Mouse (Mus musculus): Measurements from ENCODE around the gene Hist1h3e. TPM values are rescaled to one million over a fixed set of nuclear protein-coding genes. Genes with fewer than 3 reads are reported as not detected.
"Not testable (repeated sequence)": the region's sequence is repeated elsewhere in the genome, so short reads cannot be mapped to it uniquely, and the experiment has no call there.

Hist1h3e gene
- polyA plus RNA-seq, 1 experiment from 2014 or later, result 2.8 TPM

GRCm38 (mm10) chr13:23551931-23552914 is 9.9 kb downstream of the Hist1h3e start:
- Histone ChIP-seq H3K9me3 (no peaks in the 10 kb centered on the region), H3K27me3 (no peaks in the 10 kb centered on the region), H3K4me1 (replicated peaks) (peaks cover 32% of the 10 kb centered on the region), H3K27ac (peak overlapping the region; percentile 92), H3K4me2 (peak overlapping the region; percentile 64), H3K4me3 (peak overlapping the region; percentile 46), H3K9ac (peak overlapping the region; percentile 69; the same call in 1 of the 2 replicates), H3K36me3 (no peaks in the 10 kb centered on the region)
- WGBS, result 53% methylated on average over 8 of the region's 8 CpGs
- no peak for ATAC-seq (ENCODE audit: low FRiP score)

DNA sequence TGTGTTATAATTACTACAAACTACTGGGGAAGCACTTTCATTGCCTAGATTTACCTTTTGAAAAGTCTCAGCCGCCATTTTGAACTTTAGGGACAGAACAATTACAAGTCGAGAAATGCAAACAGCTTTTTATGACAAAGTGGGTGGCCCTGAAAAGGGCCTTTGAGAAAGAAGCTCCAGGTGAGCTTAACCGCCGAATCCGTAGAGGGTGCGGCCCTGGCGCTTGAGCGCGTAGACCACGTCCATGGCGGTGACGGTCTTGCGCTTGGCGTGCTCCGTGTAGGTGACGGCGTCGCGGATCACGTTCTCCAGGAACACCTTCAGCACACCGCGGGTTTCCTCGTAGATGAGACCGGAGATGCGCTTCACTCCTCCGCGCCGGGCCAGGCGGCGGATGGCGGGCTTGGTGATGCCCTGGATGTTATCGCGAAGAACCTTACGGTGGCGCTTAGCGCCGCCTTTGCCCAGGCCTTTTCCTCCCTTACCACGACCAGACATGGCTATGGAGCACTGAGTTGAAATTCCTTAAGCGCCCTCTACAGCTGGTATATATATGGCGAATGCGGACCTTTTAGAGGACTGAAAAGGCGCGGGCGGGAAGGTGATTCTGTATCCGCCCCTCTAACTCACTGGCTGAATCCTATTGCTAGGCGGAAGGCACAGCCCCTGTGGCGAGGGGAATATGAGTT is 10.9 kb downstream of the Hist1h3e start, which contains the start of gene Hist1h4f:
Hist1h4f (minus strand) TSS at position 503 of the 689 bp plus-strand sequence.
- not testable (repeated sequence) for H3K36me3 ChIP-seq, H3K27me3 ChIP-seq, H3K9me3 ChIP-seq
- peak within 1 kb of the TSS; percentile 46 for H3K4me3 ChIP-seq
- peak within 1 kb of the TSS; percentile 92 for H3K27ac ChIP-seq
- WGBS, result under 1% methylated on average over 47 of the region's 47 CpGs
- H3K4me1 ChIP-seq (replicated peaks), result peaks cover 28% of the 10 kb centered on the region
- H3K4me2 ChIP-seq, result peak within 1 kb of the TSS; percentile 64
- H3K9ac ChIP-seq, result peak within 1 kb of the TSS; percentile 69
- peak; percentile 92 for ATAC-seq (ENCODE audit: low FRiP score)

DNA sequence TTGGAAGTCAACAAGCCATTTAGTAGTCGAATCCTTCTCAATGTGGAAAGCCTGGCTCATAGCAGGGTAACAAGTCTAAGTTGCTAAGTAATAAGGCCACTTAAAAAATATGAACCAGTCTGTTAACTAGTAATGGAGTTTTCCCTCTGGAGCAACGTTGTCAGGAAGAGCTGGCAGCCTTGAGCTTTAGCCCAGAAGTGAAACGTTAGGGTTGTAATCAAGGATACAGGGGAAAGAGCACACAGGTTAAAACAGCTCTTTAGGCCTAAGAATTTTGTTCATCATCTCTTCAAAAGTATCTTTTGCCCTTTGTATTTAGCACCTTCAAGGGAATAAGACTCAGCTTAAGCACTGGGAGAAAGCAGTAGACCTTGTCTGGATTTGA is 11.4 kb downstream of the Hist1h3e start:
- H3K4me2 ChIP-seq, result peak overlapping the region; percentile 64
- 7% methylated on average over 3 of the region's 3 CpGs for WGBS
- H3K9ac ChIP-seq, result peak overlapping the region; percentile 69

DNA sequence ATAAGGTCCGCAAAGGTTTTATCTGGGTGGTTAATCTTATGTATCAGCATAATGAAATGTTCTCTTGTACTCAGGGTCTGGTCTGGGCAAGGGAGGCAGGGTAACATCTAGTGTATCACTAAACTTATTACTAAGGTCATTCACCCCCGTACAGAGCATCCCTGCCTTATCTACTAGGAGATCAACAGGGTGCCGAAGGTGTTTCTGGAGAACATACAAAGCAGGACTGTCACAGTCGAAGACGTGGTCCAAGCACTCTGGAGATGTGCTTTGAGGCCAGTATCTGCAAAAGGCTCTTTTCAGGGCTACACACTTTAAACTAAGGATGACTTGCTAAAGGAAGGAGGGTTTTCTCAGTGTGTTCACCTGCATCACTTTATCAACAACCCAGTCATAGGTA is 15.5 kb downstream of the Hist1h3e start:
- Histone ChIP-seq H3K36me3 (no peaks in the 10 kb centered on the region), H3K4me1 (replicated peaks) (peaks cover 16% of the 10 kb centered on the region), H3K9me3 (no peaks in the 10 kb centered on the region), H3K27ac (no peak overlapping the region), H3K27me3 (no peaks in the 10 kb centered on the region), H3K9ac (no peak overlapping the region), H3K4me2 (no peak overlapping the region), H3K4me3 (no peak overlapping the region)
- ATAC-seq (ENCODE audit: low FRiP score), result no peak
- WGBS, result 80% methylated on average over 5 of the region's 5 CpGs

More for the DNA sequence above, 11.4 kb downstream of the Hist1h3e start:
- Histone ChIP-seq H3K27me3 (no peaks in the 10 kb centered on the region), H3K4me3 (peak overlapping the region; percentile 46), H3K4me1 (replicated peaks) (peaks cover 28% of the 10 kb centered on the region), H3K9me3 (no peaks in the 10 kb centered on the region), H3K36me3 (no peaks in the 10 kb centered on the region), H3K27ac (peak overlapping the region; percentile 92)
- no peak for ATAC-seq (ENCODE audit: low FRiP score)

DNA sequence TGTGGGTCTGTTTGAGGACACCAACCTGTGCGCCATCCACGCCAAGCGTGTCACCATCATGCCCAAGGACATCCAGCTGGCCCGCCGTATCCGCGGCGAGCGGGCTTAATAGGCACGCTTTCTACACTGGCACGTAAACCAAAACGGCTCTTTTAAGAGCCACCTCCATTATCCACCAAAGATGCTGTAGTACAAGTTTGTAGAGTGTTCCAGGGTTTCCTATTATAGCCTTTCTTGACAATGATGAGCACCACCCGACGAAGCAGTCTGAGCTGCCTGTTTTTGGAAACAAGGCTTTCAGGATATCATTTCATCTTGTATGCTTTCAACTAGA is 17.4 kb downstream of the Hist1h3e start:
- Histone ChIP-seq H3K27ac (peak overlapping the region; percentile 93), H3K4me3 (peak overlapping the region; percentile 49), H3K4me2 (peak overlapping the region; percentile 68), H3K9ac (peak overlapping the region; percentile 73)
- H3K36me3 ChIP-seq; H3K4me1 ChIP-seq (replicated peaks); H3K27me3 ChIP-seq; ATAC-seq (ENCODE audit: low FRiP score); H3K9me3 ChIP-seq: not testable (repeated sequence)
- 0% methylated on average over 13 of the region's 14 CpGs for WGBS

DNA sequence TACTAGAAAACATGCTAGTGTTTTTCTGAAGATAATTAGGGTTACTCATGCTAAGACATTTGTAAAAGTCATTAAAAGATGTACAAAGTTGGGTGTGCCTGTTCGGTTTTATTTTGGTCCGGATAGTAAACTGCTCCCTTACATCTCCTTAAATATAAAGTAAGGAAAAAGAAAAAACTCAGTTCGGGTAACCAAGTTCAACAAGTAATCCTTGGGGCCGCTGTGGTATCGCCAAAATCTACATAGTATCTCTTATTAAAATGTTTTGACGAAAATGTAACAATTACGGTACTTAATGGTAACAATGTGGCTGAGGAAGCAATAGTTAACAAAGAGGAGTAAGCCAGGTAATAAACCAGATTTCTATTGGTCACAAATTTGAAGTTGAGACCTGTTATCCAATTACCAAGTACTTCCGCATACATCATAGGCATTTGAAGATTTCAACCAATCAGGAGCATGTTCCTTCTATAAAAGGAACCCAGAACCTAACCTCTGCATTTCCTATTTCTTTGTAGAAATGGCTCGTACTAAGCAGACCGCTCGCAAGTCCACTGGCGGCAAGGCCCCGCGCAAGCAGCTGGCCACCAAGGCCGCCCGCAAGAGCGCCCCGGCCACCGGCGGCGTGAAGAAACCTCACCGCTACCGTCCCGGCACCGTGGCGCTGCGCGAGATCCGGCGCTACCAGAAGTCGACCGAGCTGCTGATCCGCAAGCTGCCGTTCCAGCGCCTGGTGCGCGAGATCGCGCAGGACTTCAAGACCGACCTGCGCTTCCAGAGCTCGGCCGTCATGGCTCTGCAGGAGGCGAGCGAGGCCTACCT is 18.0 kb downstream of the Hist1h3e start, which contains the start of gene Hist1h3f:
Hist1h3f (plus strand) TSS at position 88 of the 822 bp plus-strand sequence.
- under 1% methylated on average over 28 of the region's 45 CpGs for WGBS
- no peaks in the 10 kb centered on the region for H3K36me3 ChIP-seq

GRCm38 (mm10) chr13:23542999-23543607 is 19.1 kb downstream of the Hist1h3e start, which contains the start of gene Hist1h2bh:
TSS of gene Hist1h2bh (minus strand) at chr13:23543392.
- peak; percentile 89 for ATAC-seq (ENCODE audit: low FRiP score)
- H3K4me2 ChIP-seq, result peak within 1 kb of the TSS; percentile 73
- peak within 1 kb of the TSS; percentile 79 for H3K27ac ChIP-seq
- peak within 1 kb of the TSS; percentile 49 for H3K4me3 ChIP-seq
- H3K27me3 ChIP-seq; H3K36me3 ChIP-seq; H3K4me1 ChIP-seq (replicated peaks); H3K9me3 ChIP-seq: not testable (repeated sequence)
- H3K9ac ChIP-seq, result peak within 1 kb of the TSS; percentile 67
- WGBS, result under 1% methylated on average over 40 of the region's 42 CpGs

More for the DNA sequence above, 18.0 kb downstream of the Hist1h3e start, which contains the start of gene Hist1h3f:
- Histone ChIP-seq H3K4me2 (peak within 1 kb of the TSS; percentile 73), H3K27ac (peak within 1 kb of the TSS; percentile 93), H3K9me3 (no peaks in the 10 kb centered on the region), H3K9ac (peak within 1 kb of the TSS; percentile 73), H3K4me1 (replicated peaks) (peaks cover 9% of the 10 kb centered on the region; the same call in 1 of the 2 replicates), H3K4me3 (peak within 1 kb of the TSS; percentile 49), H3K27me3 (no peaks in the 10 kb centered on the region)
- ATAC-seq (ENCODE audit: low FRiP score), result peak; percentile 97

DNA sequence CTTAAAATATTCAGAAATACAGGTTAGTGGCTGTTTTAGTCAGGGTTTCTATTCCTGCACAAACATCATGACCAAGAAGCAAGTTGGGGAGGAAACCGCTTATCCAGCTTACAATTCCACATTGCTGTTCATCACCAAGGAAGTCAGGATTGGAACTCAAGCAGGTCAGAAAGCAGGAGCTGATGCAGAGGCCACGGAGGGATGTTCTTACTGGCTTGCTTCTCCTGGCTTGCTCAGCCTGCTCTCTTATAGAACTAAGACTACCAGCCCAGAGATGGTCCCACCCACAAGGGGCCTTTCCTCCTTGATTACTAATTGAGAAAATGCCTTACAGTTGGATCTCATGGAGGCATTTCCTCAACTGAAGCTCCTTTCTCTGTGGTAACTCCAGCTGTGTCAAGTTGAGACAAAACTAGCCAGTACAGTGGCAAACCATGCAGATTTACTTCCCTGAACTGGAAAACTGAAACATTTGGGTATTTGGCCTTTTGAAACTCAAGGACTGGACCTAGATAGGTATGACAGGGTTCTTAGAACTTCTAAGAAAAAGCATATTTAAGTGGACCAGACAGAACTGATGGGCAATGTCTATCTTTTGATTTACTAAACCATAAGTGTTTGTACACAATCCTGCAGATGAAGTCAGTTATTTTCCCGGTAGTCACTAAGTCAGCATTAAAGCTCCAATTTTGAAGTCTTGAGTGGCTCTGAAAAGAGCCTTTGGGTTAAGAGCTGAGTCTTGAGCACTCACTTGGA is 19.8 kb downstream of the Hist1h3e start:
- Histone ChIP-seq H3K9ac (peak overlapping the region; percentile 67), H3K4me2 (peak overlapping the region; percentile 73), H3K4me3 (peak overlapping the region; percentile 46), H3K27ac (0 out of 2 replicates have a peak overlapping the region, but pooled peaks have one; percentile 67)
- not testable (repeated sequence) for H3K4me1 ChIP-seq (replicated peaks); H3K27me3 ChIP-seq; H3K36me3 ChIP-seq; ATAC-seq (ENCODE audit: low FRiP score); H3K9me3 ChIP-seq
- WGBS, result 6% methylated on average over 3 of the region's 3 CpGs

- Histone ChIP-seq H3K36me3 (no peaks in the 10 kb centered on the region), H3K27ac (no peak overlapping the region), H3K9me3 (no peaks in the 10 kb centered on the region), H3K4me3 (no peak overlapping the region), H3K4me2 (no peak overlapping the region), H3K9ac (no peak overlapping the region), H3K4me1 (replicated peaks) (peaks cover 14% of the 10 kb centered on the region), H3K27me3 (no peaks in the 10 kb centered on the region)
- ATAC-seq (ENCODE audit: low FRiP score), result no peak
- WGBS, result 97% methylated on average over 3 of the region's 3 CpGs
These were observed 20.7 kb downstream of the Hist1h3e start for GRCm38 (mm10) chr13:23541497-23541896.

DNA sequence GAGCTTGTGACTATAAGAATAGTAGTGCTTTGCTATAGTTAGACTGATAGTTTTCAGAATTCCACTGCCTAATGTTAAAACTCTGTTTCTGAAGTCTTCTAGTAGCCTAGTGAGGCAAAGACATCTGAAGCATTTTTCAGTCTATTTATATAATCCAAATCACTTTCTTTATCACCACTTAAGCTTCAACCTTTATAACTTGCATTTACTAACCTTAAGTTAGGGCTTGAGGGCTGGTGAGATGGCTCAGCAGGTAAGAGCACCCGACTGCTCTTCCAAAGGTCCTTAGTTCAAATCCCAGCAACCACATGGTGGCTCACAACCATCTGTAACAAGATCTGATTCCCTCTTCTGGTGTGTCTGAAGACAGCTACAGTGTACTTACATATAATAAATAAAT is 22.3 kb downstream of the Hist1h3e start:
- WGBS, result 64% methylated on average over 1 of the region's 1 CpGs

DNA sequence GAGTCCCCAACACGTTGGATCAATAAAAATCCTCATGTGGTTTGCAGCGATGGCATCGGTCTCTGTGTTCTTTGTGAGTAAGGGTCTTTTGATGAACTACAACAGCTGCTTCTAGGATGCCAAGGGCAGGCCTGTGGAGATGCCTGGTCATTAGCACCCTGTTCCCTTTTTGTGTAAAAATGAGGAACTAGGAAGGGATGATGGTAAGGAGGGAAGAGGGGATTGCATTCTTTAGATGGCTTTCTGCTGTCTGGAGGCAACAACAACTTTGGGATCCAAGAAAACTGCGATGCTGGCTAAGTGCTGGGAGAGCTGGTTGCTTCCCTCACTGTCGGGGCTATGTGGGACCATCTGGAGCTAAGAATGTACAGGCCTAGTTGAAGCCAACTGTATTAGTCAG is 23.9 kb downstream of the Hist1h3e start:
- 75% methylated on average over 5 of the region's 5 CpGs for WGBS
- no peak for ATAC-seq (ENCODE audit: low FRiP score)
- H3K27ac ChIP-seq, result no peak overlapping the region
- no peak overlapping the region for H3K9ac ChIP-seq
- H3K4me1 ChIP-seq (replicated peaks), result peaks cover 31% of the 10 kb centered on the region
- H3K9me3 ChIP-seq, result no peaks in the 10 kb centered on the region
- no peak overlapping the region for H3K4me3 ChIP-seq
- H3K4me2 ChIP-seq, result no peak overlapping the region
- H3K36me3 ChIP-seq, result no peaks in the 10 kb centered on the region
- H3K27me3 ChIP-seq, result no peaks in the 10 kb centered on the region

More for the DNA sequence above, 22.3 kb downstream of the Hist1h3e start:
- not testable (repeated sequence) for H3K4me2 ChIP-seq; H3K9ac ChIP-seq; H3K27ac ChIP-seq; H3K4me3 ChIP-seq; ATAC-seq (ENCODE audit: low FRiP score); H3K27me3 ChIP-seq; H3K9me3 ChIP-seq; H3K36me3 ChIP-seq
- peaks cover 20% of the 10 kb centered on the region for H3K4me1 ChIP-seq (replicated peaks)
